Mouse (Mus musculus): ENCODE measurements around the gene Traf1.

DNA sequence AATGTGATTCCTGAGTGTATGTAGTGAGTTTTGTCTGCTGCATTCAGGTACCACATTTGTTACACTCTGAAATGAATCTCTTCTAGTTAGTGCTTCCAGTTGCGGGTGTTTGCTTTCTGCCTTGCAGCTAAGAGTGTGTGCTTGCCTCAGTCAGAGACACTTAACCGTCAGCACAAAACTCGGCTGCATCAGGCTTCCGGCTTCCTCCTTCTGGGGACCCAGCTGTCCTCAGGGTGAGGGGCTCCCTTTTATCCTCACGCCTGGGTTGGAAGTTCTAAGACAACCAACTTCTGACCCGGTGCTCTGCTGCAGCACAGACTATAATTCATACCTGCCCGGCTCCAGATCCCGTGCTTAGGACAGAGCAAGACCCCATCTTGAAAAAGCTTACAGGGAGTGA, 11.5 kb upstream of the Traf1 start:
- TF ChIP-seq CTCF (IDR thresholded peaks at IDR 0.05; ENCODE audit: borderline replicate concordance, extremely low read depth, insufficient read depth, insufficient read length) (no peak), POLR2A (IDR thresholded peaks at IDR 0.05; ENCODE audit: borderline replicate concordance, extremely low read depth, insufficient read depth, insufficient read length, poor library complexity, severe bottlenecking) (no peak)

Data from brain, embryonic 14.5 days (tissue).